Mouse (Mus musculus) heart, postnatal 0 days (tissue): ENCODE results near the gene Rpl5. TPM values are rescaled to one million over a fixed set of nuclear protein-coding genes. Genes with fewer than 3 reads are reported as not detected.

Source experiments
- ATAC-seq: fragments of 200-750 bp; cut with Nextera tagmentation; 2 replicates; pipeline ENCODE4 v1.8.0; 2017; ENCODE audit warnings: low read depth, moderate number of reproducible peaks, moderate library complexity; ENCODE audit not compliant: insufficient read depth
- DNase-seq: peaks from one replicate; pipeline ENCODE4 v3.0.0-alpha.2; 2016; ENCODE audit warnings: low spot score
- H3K27ac ChIP-seq: fragments of 300-500 bp; sonication (generic); 2 replicates; pipeline ENCODE4 v1.5.1; 2014; ENCODE audit warnings: low read depth, mild to moderate bottlenecking
- H3K27me3 ChIP-seq: fragments of 300-500 bp; sonication (generic); 2 replicates; pipeline ENCODE4 v1.6.1; 2014; ENCODE audit warnings: low read length, mixed read lengths; ENCODE audit not compliant: control insufficient read depth, insufficient read depth
- H3K36me3 ChIP-seq: fragments of 300-500 bp; sonication (generic); replicated peaks from 2 replicates; pipeline ENCODE4 v1.6.1; 2014; ENCODE audit warnings: low read length, mixed read lengths; ENCODE audit not compliant: control insufficient read depth, insufficient read depth
- H3K4me1 ChIP-seq: fragments of 300-500 bp; sonication (generic); 2 replicates; pipeline ENCODE4 v1.6.1; 2014; ENCODE audit warnings: antibody characterized with exemption; ENCODE audit not compliant: control insufficient read depth, insufficient read depth
- H3K4me2 ChIP-seq: fragments of 300-500 bp; sonication (generic); 2 replicates; pipeline ENCODE4 v1.6.1; 2014; ENCODE audit warnings: low read depth, mild to moderate bottlenecking, low read length, moderate library complexity
- H3K4me3 ChIP-seq: fragments of 300-500 bp; sonication (generic); 2 replicates; pipeline ENCODE4 v1.5.1; 2014; ENCODE audit warnings: low read depth, low read length
- H3K9ac ChIP-seq: fragments of 300-500 bp; sonication (generic); replicated peaks from 2 replicates; pipeline ENCODE4 v1.6.1; 2014; ENCODE audit warnings: low read depth, low read length, mixed read lengths
- H3K9me3 ChIP-seq: fragments of 300-500 bp; sonication (generic); replicated peaks from 2 replicates; pipeline ENCODE4 v1.6.1; 2016; ENCODE audit warnings: low read length; ENCODE audit not compliant: control insufficient read depth
- CTCF ChIP-seq: IDR thresholded peaks from 2 replicates; pipeline ENCODE4 v1.5.1; 2016; ENCODE audit warnings: antibody characterized with exemption, control low read depth, low read depth
- EP300 ChIP-seq: IDR thresholded peaks from 2 replicates; pipeline ENCODE4 v1.6.1; 2016; ENCODE audit warnings: antibody characterized with exemption, low read depth
- WGBS: fragments of 180-500 bp; shearing (Covaris S2); extraction: QIAGEN DNeasy Blood & Tissue Kit; methylation state at CpG from one replicate; pipeline ENCODE4 v1.1.7; 2014; 5-methylcytosine and 5-hydroxymethylcytosine counted together
- polyA plus RNA-seq: library from polyadenylated mRNA; unstranded; fragments of >200 nt; fragmentation: Nextera tagmentation; extraction: Ambion mirVana; gene quantifications from 2 replicates; pipeline ENCODE4 v1.2.1, GENCODE M21; 2015
- total RNA-seq: library from RNA; depleted of rRNA; stranded (reverse); fragments of >200 nt; gene quantifications from 2 replicates; pipeline ENCODE4 v1.2.3, GENCODE M21; 2014; ENCODE audit warnings: low replicate concordance

Rpl5 gene
- total and polyA plus RNA-seq, 2 experiments from 2014 or later = 26.8 to 233 TPM

DNA sequence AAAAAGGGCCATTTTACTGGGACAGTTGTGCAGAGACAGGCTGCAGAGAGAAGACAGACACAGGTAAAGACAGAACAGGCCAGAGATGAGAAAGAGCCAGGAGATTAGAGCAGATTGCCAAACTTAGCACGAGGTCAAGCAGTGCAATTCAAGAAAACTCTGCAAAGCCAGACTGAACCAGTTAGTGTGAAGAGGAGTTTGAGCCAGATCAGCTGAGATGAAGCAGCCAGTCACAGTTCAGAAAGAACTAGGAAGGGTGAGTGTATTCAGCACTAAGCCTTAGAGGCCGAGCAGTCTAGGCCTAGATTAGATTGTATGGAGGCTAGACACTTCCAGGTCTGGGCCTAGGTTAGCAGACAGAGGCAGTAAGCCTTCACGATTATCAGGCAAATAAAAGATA lies 39.4 kb downstream of the Rpl5 start:
- 65% methylated on average over 3 of the region's 3 CpGs for WGBS
- no peak overlapping the region for H3K4me3 ChIP-seq
- no peak for ATAC-seq

GRCm38 (mm10) chr5:107941222-107941621 lies 40.9 kb downstream of the Rpl5 start:
- Histone ChIP-seq H3K27ac (no peak overlapping the region), H3K27me3 (no peaks in the 10 kb centered on the region), H3K4me2 (no peak overlapping the region), H3K36me3 (no peaks in the 10 kb centered on the region), H3K4me3 (no peak overlapping the region), H3K9ac (no peak overlapping the region), H3K9me3 (0 out of 2 replicates have a peak, but pooled peaks cover 2% of the 10 kb centered on the region), H3K4me1 (peaks cover 5% of the 10 kb centered on the region; the same call in 1 of the 2 replicates)
- TF ChIP-seq EP300 = no peak
- no peak for TF ChIP-seq CTCF
- no peak for DNase-seq
- 33% methylated on average over 6 of the region's 6 CpGs for WGBS
- no peak for ATAC-seq

More for the DNA sequence above, 39.4 kb downstream of the Rpl5 start:
- TF ChIP-seq CTCF = no peak
- no peak for TF ChIP-seq EP300
- Histone ChIP-seq H3K27me3 (no peaks in the 10 kb centered on the region), H3K27ac (no peak overlapping the region), H3K4me2 (no peak overlapping the region), H3K36me3 (no peaks in the 10 kb centered on the region), H3K9ac (no peak overlapping the region), H3K4me1 (0 out of 2 replicates have a peak, but pooled peaks cover 5% of the 10 kb centered on the region), H3K9me3 (no peaks in the 10 kb centered on the region)
- DNase-seq = no peak

DNA sequence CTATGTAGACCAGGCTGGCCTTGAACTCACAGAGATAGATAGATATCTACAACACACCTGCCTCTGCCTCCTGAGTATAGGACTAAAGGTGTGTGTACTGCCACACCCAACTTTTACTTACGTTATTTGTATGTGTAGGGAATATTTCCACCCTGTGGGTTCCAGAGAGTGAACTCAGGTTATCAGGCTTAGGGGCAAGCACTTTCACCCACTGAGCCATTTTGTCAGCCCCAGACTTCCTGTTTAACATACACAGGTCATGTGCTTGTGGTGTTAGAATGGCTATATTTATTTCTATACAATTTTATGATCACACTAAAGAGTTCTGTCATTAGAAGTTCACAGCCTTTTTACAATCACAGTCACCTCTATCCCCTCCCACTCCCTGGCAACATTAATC lies 42.6 kb downstream of the Rpl5 start:
- Histone ChIP-seq H3K27me3 (no peaks in the 10 kb centered on the region), H3K4me2 (no peak overlapping the region), H3K9me3 (0 out of 2 replicates have a peak, but pooled peaks cover 3% of the 10 kb centered on the region), H3K4me3 (no peak overlapping the region), H3K27ac (no peak overlapping the region), H3K4me1 (peaks cover 14% of the 10 kb centered on the region; the same call in 1 of the 2 replicates), H3K9ac (no peak overlapping the region), H3K36me3 (no peaks in the 10 kb centered on the region)
- ATAC-seq = no peak
- WGBS = 81% methylated on average over 1 of the region's 1 CpGs
- DNase-seq = no peak
- no peak for TF ChIP-seq CTCF
- no peak for TF ChIP-seq EP300

GRCm38 (mm10) chr5:107943526-107943925 lies 43.2 kb downstream of the Rpl5 start:
- H3K27me3 ChIP-seq = no peaks in the 10 kb centered on the region
- no peak overlapping the region for H3K27ac ChIP-seq
- H3K4me1 ChIP-seq = peaks cover 15% of the 10 kb centered on the region; the same call in 1 of the 2 replicates
- 0 out of 2 replicates have a peak, but pooled peaks cover 3% of the 10 kb centered on the region for H3K9me3 ChIP-seq
- no peak for ATAC-seq
- H3K9ac ChIP-seq = no peak overlapping the region
- H3K4me3 ChIP-seq = no peak overlapping the region
- H3K36me3 ChIP-seq = no peaks in the 10 kb centered on the region
- no peak overlapping the region for H3K4me2 ChIP-seq
- 83% methylated on average over 6 of the region's 6 CpGs for WGBS
- no peak for TF ChIP-seq CTCF
- no peak for DNase-seq

DNA sequence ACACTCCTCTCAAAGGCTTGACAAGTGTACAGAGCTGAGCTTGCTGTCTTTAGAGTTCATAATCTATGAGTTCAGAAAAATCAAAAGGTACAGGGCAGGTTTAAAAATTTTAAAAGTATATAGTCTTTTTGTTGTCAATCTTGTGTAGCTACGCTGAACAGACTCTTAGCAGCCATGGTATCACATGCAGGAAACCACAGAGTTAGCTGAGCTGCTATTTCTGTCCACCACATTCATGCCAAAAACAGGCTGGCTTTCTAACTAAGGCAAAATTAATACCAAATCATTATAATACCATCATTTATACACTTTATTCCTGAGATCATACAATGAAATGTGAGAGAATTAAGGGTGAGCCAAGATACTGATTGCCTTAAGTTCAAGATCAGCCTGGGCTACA lies 46.2 kb downstream of the Rpl5 start:
- 0 out of 2 replicates have a peak, but pooled peaks cover 3% of the 10 kb centered on the region for H3K9me3 ChIP-seq
- no peak overlapping the region for H3K4me3 ChIP-seq
- DNase-seq (no peak), ATAC-seq (no peak)
- H3K9ac ChIP-seq = no peak overlapping the region
- TF ChIP-seq EP300 (no peak), CTCF (no peak)
- no peaks in the 10 kb centered on the region for H3K27me3 ChIP-seq
- no peaks in the 10 kb centered on the region for H3K36me3 ChIP-seq
- 54% methylated on average over 1 of the region's 1 CpGs for WGBS
- peaks cover 10% of the 10 kb centered on the region; the same call in 1 of the 2 replicates for H3K4me1 ChIP-seq
- H3K4me2 ChIP-seq = no peak overlapping the region
- peak overlapping the region; percentile 49 for H3K27ac ChIP-seq

DNA sequence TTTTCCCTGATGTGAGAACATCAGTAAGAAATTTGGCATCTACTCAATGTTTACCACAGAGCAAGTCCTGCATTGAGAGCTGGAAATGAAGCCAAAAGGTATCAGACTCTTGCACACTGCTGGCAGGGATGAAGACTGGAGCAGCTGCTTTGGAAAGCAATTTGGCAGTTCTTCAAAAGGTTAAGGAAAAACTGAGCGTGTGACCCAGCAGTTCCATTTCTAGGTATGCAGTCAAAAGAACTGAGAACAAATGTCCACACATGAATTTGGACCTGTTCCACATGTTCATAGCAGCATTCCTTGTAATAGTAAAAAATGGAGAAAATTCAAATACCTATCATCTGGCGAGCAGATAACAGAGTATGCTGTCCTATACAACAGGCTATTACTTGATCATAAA lies 47.2 kb downstream of the Rpl5 start:
- peak; percentile 85 for DNase-seq
- no peaks in the 10 kb centered on the region for H3K27me3 ChIP-seq
- peak overlapping the region; percentile 49 for H3K27ac ChIP-seq
- no peaks in the 10 kb centered on the region for H3K36me3 ChIP-seq
- ATAC-seq = peak; percentile 64
- 34% methylated on average over 2 of the region's 2 CpGs for WGBS
- peaks cover 10% of the 10 kb centered on the region; the same call in 1 of the 2 replicates for H3K4me1 ChIP-seq
- no peak overlapping the region for H3K4me3 ChIP-seq
- no peak overlapping the region for H3K9ac ChIP-seq
- no peak for TF ChIP-seq CTCF
- TF ChIP-seq EP300 = 0 out of 2 replicates have a peak, but pooled peaks have one; percentile 10
- no peak overlapping the region for H3K4me2 ChIP-seq
- 0 out of 2 replicates have a peak, but pooled peaks cover 3% of the 10 kb centered on the region for H3K9me3 ChIP-seq
